Mouse (Mus musculus) T-helper 2 cell (primary cell): Measurements from ENCODE around the gene Dgkq.
"Not testable (repeated sequence)": the region's sequence is repeated elsewhere in the genome, so short reads cannot be mapped to it uniquely, and the experiment has no call there.

Experiments used
- in situ Hi-C: fragments of 300-600 bp; cut with MboI, MseI; formaldehyde crosslinking; loops from one replicate; pipeline ENCODE4 v1.15.1; 2025; ENCODE audit warnings: high pct_unique_total_duplicates

The Dgkq gene

DNA sequence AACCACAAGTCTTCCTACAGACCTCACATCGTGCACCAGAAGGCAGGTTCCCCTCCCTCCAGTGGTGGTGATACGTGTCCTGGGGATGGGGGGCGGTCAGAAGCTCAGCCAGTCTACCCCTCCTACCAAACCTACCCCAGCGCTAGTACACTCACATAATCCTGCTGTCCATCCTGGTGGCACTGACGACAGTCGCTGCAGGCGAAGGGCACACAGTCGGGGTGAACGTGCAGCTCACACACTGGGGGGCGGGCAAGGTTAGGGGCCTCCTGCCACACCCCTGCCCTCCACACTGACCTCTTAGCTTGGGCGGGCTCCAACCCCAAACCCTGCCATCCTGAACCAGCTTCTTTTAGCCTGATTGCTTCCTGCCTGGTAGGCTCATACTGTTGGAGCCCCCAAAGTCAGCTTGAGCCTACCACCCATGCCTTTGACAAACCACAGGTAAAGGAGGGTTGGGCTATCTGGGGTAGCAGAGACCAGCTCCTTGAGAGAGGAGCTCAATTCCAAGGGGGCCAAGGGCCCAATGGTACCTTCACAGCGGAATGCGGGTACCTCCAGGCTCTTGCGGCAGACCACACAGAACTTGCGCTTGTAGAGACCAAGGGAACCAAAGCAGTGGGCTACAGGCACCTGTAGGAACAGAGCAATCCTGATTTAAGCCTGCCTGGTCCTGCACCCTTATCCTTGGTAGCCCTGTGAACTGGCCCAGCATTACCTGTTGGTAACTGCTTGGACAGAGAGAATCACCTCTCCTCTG lies 13.4 kb downstream of the Dgkq start:
- in situ Hi-C loops: loop anchor here (25.0 kb wide), 1 partner anchor 1394 kb away; no protein-coding TSS in a partner anchor

DNA sequence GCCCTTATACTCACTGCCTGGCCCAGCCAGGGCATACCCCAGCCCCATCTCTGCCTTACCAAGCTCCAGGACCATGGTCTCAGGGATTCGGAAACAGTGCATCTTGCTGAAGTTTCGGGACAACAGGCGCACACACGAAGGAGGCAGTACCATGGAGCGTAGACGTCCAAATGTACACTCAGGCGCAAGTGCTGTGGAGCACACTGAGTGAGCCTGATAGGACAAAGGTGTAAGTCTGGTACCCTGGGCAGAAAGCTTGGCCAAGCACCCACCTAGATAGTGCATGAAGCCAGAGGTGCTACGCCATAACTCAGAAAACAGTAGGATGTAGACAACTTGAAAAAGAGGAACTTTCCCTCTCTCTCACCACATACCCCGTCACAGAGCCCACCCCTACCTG lies 14.1 kb downstream of the Dgkq start:
- in situ Hi-C loops: loop anchor here (25.0 kb wide), 1 partner anchor 1393 kb away; no protein-coding TSS in a partner anchor

DNA sequence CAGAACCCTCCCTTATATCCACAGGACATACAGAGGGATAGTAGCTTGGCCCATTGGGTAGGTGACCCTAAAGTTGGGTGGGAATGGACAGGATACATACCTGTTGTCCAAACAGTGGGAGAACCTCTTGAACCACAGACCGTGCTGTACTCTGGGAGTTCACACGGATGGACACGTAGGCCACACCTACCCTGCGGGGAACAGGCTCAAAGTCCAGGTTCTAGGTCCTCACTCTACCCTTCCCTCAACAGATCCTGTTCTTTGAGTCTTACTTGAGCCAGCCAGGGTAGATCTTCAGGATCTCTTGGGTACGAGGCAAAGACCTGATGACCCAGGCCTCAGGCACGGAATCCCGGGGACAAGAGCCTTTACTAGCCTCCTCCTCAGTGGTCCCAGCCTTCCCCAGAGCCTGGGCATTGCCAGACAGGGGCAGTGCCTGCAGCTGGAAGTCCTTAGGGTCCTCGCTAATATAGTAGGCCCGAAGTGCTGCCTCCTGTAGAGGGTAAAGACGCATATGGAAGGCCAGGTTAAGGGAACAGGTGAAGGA lies 15.0 kb downstream of the Dgkq start:
- in situ Hi-C loops: loop anchor here (25.0 kb wide), 1 partner anchor 1392 kb away; no protein-coding TSS in a partner anchor

DNA sequence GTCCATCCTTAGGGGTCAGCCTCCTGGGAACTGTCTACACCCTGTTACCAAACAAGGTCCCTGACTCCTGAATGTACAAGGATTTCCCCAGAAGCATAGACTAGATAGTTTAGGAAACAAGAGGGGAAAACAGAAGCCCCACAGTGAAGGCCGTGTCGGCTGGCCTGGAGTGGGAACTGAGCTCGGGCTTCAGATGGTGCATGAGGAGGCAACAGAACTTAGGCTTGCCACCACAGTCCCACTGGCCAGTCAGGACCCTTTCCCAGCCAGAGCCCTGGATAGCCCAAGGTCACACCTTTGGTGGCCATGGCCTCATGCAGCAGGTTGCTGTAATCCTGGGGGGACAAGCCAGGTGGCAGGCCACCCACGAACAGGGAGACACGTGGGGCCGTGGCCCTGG lies 16.1 kb downstream of the Dgkq start:
- in situ Hi-C loops: loop anchor here (25.0 kb wide), 1 partner anchor 1391 kb away; no protein-coding TSS in a partner anchor

DNA sequence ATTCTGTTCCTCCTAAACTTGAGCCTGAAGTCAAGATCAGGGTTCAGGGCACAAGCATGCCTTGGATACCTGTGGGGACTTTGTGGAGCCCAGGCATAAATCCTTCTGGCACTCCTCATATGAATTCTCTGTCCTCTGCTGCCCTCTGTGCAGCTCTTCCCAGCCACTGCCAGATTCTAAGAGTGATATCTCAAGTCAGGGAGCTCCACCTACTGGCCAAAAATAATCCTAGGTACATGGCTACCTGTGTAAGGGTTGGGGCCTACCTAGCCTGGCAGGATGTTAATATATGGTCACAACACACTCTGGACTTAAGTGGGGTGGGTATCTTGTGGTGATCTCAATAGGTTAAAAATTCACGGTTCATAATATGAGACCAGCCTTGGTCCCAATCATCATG lies 17.6 kb downstream of the Dgkq start:
- in situ Hi-C loops: loop anchor here (25.0 kb wide), 1 partner anchor 1390 kb away; no protein-coding TSS in a partner anchor

DNA sequence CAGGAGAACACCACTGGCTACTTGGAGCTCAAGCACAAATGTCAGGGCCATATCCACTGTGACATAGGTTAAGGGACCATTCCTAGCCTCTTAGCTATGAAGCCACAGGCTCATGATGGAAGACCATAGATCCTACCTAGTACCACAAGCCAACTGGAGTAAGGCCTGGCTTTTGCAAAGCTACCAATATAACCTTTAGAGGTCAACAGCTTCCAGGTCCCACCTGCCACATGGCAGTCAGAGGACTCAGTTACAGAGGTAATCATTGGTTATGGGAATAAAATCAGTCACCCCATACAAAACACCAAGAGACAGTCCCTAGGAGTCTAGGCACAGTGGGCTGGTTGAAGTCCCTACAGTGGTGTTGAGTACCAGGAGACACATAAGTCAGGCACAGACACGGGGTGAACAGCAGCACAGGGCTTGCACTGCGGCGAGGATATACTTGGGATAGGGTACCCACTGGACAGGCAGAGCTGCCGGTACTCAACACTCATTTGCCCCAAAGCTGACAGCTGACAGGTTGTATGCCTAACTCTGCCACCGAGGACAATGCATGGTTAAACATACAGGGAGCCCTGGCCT lies 18.2 kb downstream of the Dgkq start:
- in situ Hi-C loops: loop anchor here (25.0 kb wide), 1 partner anchor 1389 kb away; no protein-coding TSS in a partner anchor

DNA sequence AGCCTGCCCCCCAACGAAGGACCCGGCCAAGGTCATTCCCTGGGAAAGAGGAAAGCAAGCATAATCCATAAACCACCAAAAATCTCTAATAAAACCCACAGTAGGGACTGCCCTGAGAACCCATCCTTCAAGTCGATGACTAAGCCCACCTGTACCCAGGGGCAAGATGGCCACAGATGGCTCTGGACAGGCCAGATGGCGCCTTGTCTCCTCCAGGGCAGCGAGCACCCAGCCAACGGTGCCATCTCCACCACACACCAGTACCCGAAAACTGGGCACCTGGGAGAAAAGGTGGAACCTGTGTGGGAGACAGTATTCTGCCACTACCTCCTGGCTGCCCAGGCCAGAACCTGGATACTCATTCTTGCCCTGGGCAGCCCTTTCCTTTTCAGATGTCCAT lies 19.1 kb downstream of the Dgkq start:
- in situ Hi-C loops: loop anchor here (25.0 kb wide), 1 partner anchor 1388 kb away; no protein-coding TSS in a partner anchor

DNA sequence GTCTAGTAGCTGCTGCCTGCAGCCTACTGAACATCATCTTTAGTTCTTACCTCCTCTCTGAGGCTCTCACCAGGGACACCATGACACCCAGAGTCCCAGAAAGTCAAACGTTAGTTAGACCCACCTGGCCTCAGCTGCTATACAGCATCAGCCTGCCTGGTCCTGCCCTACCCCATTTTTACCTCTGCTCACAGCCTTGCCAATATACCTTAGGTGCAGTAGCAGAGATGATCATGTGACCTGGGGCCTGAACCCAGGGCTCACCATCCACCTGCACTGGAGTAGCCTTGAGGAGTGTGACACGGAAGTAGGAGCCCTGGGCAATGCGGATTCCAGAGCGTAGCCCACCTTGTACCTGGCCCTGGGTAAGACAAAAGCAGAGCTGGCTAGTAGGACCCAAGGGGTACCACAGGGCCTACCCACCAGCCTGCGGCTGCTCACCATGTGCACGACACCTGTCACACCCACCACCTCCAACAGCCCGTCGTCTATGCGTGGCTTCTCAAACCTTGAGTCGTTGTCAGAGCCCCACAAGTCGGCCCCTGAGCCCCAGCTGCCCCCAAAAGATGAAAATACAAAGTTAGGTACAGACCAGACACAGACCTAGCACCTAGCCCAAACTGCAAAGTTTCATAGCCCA lies 20.4 kb downstream of the Dgkq start:
- in situ Hi-C loops: no loop called here

DNA sequence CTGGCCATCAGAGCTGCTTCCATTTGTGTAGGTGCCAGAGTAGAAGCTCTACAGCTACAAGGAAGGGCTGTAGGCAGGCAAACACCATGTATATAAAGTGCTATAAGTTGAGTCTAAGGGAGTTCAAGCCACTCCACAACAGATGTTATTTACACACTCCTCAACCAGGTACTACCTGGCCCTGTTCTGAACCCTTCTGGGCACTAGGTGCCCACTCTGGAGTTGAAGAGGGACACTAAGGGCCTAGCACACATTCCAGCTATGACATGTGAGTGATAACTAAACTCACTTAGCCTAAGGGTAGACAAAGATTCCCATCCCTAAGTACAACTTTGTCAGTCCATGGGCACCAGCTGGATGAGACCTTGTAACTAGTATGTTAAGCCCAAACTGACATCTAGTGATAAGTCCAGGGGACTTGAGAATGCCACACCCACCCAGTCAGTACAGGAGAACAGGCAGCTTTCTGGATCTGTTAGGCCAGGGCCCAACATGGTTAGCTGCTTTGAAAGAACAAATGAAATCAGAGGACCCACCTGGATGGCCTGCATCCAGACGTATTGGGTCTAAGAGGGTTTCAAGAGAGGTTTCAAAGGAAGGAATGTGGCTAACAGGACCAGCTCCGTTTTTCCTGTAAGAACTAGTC lies 21.5 kb downstream of the Dgkq start:
- in situ Hi-C loops: no loop called here

DNA sequence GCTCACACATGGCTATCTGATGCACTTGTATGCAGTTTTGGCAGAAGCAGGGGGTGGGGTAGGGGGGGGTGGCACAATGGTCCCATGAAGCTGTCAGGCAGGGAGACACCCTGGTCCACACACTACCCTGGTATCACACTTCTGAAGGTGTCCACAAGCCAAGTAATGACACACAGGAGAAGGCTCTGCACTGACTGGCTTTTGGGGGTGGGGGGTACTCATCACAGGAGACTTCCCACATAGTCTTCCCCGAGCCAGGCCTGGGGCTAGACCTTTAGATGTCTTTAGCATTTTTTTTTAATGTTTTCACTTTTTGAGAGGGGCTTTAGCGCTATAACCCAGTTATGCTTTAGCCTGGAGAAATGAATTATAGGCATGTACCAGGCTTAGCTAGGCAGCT lies 22.2 kb downstream of the Dgkq start:
- in situ Hi-C loops: no loop called here

DNA sequence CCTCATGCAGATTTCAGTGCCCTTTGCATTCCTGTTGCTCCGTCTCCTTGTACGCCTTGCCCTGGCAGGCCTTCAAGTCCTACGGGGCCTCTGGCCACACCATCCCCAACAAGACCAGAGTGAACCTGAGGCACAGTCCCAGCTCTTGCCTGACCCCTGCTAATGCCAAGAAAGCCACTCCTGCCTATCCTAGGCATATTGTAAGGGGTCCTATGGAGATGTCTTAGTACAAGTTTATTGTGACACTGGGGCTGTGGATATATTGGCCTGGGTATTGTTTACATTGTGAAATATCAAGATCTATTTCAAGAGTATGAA lies 23.2 kb downstream of the Dgkq start:
- in situ Hi-C loops: no loop called here

DNA sequence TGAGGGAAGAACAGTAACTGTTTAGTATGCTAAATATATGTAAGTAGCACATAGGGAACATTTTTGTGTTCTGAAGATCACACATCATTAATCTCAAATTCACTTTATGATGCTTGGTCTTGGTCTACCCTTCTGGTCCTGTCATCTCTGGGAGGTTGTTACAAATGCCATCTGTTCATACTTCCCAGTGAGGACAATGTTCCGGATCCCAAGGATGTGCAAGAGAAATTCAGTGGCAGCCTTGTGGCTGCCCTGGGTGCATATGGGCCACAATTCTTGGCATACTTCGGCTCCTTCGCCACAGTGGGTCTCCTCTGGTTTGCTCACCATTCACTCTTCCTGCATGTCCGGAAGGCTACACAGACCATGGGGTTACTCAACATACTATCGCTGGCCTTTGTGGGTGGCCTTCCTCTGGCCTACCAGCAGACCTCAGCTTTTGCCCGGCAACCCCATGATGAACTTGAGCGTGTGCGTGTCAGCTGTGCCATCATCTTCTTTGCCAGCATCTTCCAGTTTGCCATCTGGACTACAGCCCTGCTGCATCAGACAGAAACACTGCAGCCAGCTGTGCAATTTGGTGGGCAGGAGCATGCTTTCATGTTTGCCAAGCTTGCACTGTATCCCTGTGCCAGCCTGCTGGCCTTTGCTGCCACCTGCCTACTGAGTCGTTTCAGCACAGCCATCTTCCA lies 23.7 kb downstream of the Dgkq start:
- in situ Hi-C loops: no loop called here

DNA sequence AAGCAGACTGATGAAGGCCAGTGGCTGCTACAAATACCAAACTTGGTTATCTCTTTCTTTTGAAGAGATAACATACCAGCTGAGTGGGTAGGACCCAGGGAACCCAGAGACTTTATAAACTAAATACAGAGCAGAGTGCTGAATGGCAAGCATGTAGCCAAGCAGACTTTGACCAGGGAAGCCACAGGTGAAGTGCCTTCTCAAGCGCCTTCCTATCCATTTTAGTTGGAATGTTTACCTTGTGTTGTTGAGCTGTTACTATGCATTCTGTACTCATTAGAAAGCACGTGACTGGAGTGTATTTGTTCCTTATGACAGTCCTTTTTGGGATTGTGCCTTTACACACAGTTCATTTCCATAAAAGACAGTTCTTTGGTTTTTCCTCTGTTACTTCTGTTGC lies 25.8 kb downstream of the Dgkq start:
- in situ Hi-C loops: no loop called here

DNA sequence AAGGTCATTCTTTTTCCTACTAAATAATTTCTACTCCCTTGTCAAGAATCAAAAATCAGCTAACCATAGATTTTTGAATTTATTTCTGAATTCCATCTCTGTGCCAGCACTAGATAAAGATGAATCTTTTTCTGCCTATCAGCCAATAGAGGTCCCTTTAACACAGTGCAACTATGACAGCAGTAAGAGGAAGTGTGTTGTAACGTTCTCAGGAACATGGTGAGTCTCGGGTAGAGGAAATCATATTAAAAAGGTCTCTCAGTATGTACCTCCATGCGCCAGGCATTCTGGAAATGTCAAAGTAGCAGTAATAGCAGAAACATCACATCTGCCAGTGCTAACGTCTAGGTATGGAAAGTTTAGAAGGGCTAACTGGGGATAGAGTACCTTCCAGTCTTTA lies 33.3 kb downstream of the Dgkq start:
- in situ Hi-C loops: no loop called here

DNA sequence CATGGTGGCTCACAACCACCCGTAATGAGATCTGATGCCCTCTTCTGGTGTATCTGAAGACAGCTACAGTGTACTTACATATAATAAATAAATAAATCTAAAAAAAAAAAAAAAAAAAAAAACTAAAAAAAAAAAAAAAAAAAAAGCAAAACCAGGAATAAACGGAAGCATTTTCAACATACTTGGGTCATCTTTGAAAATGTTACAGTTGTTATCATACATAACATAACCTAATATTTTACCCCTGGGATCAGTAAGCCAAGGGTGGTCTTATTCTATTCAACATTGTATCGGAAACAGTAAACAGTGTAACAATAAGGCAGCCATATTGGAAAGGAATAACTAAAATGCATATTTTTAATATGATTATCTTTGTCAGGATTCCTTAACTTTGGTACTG lies 35.4 kb downstream of the Dgkq start:
- in situ Hi-C loops: not testable (repeated sequence)

DNA sequence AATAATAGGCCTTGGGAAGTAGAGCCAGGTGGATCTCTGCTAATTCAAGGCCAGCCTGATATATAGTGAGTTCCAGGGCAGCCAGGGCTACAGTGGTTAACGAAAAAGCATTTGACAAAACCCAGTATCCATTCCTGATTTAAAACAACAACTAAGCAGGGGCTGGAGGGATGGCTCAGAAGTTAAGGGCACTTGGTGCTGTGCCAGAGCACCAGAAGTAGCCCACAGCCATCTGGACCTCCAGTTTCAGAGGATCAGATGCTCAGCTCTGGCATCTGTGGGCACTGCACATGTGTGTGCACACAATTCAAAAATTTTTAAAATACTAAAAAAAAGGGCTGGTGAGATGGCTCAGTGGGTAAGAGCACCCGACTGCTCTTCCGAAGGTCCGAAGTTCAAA lies 35.8 kb downstream of the Dgkq start:
- in situ Hi-C loops: no loop called here

DNA sequence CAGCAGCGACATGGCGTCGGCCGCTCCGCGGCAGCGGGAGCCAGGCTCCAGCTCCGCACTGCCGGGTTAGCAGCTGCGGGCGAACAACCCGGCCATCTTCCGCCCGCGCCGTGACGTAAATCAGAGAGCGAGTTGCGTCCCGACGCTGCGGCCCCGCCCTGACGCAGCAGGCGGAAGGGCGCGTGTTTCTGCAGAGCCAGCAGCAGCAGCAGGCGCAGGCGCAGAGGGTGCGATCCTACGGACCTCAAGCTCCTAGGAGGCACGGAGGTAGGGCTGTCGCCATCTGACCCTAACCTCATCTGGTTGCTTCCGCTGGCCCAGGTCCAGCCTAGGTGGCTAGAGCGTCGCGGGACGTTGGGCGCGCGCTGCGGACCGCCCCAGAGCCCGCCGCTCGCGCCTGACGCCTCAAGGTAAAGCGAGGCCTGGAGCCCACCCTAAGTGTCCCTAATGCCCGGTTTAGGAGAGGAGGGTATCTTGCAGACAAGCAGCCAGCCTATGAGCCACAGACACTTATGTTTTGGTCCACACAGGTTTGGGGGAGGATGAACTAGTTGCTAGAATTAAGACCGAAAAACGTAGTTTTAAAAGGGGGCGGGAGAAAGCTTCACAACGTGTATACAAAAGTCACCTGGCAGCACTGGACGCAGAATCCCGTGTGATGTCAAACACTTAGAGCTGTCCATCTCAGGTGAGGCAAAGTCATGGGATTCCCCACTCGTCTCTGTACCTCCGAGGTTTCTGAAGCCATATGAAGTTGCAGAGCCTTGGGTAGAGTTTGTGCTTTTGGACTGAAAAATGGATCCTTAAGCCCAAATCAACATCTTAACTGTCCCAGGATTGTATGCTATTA lies 39.6 kb downstream of the Dgkq start, which contains the start of the genes Gak and Tmem175:
Gene Gak (minus strand): TSS at position 122 of the 850 bp plus-strand sequence.
Gene Tmem175 (plus strand): TSS at position 137 of the 850 bp plus-strand sequence.
- in situ Hi-C loops: no loop called here

DNA sequence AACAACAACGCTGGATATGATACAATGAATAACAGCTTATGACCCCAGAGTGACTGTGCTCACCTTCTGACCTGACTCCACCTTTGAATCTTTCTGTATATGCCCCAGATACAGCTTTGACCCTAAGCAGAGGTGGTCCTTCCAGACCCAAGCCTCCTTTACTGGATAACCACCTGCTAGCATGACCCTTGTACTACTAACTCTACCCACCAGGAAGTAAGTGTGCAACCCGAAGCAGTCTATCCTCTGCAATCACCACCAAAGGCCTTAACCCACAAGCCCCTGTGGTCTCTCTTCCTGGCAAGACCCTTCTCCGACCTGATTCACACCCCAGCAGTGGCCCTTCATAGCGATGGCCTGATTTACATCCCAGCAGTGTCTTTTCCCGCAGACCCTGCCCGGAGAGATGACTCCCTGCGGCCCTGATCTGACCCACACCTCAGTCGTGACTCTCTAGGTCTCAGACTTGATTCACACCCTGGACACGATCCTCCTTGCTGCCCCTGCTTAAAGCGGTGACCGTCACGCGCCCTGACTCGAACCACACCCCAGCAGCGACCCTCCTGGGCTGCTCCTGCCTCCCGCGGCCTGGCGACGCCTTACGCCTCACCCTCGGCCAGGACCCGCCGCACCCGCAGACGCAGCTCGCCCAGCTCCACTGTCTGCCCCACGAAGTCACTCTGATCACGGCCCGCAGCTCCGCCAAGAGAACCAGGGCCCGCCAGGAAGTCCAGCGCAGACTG lies 40.4 kb downstream of the Dgkq start:
- in situ Hi-C loops: no loop called here

DNA sequence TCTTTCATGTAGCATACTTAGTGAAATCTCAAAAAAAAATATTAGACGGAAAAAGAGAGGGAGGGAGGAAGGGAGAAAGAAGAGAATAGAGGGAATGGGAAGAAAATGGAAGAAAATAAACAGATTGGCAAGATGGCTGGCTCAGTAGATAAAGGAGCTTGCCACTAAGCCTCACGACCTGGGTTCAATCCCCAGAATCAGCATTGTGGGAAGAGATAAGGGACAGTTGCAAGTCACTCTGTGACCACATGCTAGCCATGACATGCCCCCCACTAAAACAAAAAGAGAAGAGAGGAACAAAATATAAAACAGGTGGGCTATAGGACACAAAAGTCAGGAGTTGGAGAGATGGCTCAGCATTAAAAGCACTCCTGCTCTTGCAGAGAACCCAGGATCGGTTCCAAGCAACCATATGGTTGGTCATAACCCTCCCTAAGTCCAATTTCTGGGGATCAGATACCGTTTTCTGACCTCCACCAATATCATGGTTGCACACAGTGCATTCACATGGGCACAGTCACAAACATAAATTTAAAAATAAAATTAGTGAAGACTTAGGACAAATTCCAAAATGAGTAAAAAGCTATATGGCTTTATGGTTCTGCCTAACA lies 43.3 kb downstream of the Dgkq start:
- in situ Hi-C loops: no loop called here
